5 mouse cellular contexts compared by ENCODE assay signal in the genomic region with DNA sequence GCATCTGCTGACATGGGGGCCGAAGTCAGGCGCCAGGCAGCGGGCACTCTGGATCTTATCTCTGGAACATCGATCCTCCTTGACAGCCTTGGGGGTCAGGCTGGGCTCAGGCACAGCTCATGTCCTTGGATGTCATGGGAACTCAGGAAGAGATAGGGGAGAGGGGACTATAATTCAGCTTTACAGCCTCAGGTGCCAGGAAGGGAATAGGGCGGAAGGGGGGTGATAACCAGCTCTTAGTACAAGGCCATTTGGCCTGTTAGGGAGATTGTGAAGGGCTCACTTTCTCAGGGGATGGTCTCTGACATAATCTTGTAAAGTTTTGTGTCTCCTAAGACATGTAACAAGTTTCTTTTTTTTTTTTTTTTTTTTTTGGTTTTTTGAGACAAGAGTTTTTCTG. TPM values are rescaled to one million over a fixed set of nuclear protein-coding genes. Genes with fewer than 3 reads are reported as not detected.
"Had no signal": no experiment of that assay in that cellular context is flagged by ENCODE, and none has a peak within 500 bp of the region (broad histone marks: within the 10 kb centered on the region; RNA-seq: fewer than 3 reads in every experiment).

No protein-coding gene starts in this region.

RNA-seq across cellular contexts. Expression of a gene that starts 22.6 kb away (rescaled TPM):
- total RNA-seq: gastrocnemius, postnatal 4 days; granulocyte monocyte progenitor cell, adult 5-6 weeks; heart, adult 2 months; hematopoietic stem cell, adult 5-6 weeks had no signal
- polyA plus RNA-seq: heart, postnatal 0 days had no signal
